Mouse (Mus musculus): ENCODE data around the gene Fam72a. TPM values are rescaled to one million over a fixed set of nuclear protein-coding genes. Genes with fewer than 3 reads are reported as not detected.

Fam72a gene
- polyA plus RNA-seq, 1 experiment from 2014 or later, result 5.7 TPM

DNA sequence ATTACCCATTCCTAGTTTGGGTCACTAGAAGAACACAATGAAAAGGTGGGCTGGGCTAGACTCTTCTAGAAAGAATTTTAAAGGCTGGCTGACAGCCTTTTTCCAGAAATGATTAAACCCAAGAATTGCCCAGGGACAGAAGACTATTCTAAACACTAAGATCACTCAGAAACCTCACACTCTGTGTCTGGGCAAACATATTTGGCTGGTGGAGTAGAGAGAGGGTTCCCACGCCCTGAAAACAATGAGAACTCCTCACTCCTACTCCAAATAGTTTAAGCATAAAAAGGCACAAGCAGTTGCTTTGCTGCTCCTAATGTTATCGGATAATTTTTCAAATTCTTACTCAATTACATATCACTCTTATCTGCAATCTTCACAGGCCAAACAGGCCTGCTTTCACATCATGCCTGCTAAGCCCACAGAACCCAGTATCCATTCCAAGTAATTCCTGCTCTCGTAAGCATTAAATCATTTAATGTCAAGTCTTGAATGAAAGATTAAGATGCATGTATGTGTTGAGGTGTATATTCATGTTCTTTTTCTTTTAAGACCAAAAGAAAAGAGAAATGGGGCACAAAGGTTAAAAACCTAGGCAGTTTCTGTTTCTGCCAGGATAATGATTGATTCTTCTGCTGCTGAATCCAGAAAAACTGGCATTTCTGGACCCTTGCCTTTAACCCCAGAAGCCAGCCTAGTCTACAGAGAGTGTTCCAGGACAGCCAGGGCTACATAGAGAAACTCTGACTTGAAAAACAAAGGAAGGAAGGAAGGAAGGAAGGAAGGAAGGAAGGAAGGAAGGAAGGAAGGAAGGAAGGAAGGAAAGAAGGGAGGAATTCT is 15.8 kb upstream of the Fam72a start:
- DNase-seq (ENCODE audit: low spot score), result no peak
- no peaks in the 10 kb centered on the region for H3K36me3 ChIP-seq
- no peak overlapping the region for H3K4me3 ChIP-seq
- peaks cover 2% of the 10 kb centered on the region; the same call in 1 of the 2 replicates for H3K4me1 ChIP-seq (replicated peaks)
- H3K9me3 ChIP-seq, result no peaks in the 10 kb centered on the region
- 88% methylated on average over 3 of the region's 3 CpGs for WGBS
- H3K27me3 ChIP-seq (ENCODE audit: insufficient read depth, poor library complexity, severe bottlenecking), result no peaks in the 10 kb centered on the region
- no peak overlapping the region for H3K27ac ChIP-seq

DNA sequence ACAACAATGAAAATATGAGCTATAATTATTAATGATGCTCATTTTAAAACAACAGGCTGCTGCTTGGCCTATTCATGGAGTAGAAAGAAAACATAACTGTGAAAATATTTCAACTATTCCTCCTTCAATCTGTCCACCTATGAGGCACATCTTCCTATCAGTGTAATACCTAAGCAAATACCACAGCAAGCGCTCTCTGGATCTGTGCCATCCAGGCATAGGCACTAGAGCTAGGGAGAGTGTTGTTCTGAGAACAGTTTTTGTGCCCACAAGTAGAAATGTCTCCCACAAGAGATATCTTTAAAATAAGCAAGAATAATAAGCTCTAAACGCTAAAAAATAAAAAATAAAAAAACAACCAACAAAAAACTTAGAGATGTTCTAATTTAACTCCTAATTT is 14.6 kb upstream of the Fam72a start:
- H3K4me1 ChIP-seq (replicated peaks), result peaks cover 2% of the 10 kb centered on the region; the same call in 1 of the 2 replicates
- no peaks in the 10 kb centered on the region for H3K9me3 ChIP-seq
- no peaks in the 10 kb centered on the region for H3K36me3 ChIP-seq
- no peak for DNase-seq (ENCODE audit: low spot score)
- no peaks in the 10 kb centered on the region for H3K27me3 ChIP-seq (ENCODE audit: insufficient read depth, poor library complexity, severe bottlenecking)
- WGBS, result 92% methylated on average over 2 of the region's 2 CpGs
- H3K4me3 ChIP-seq, result no peak overlapping the region
- no peak overlapping the region for H3K27ac ChIP-seq

DNA sequence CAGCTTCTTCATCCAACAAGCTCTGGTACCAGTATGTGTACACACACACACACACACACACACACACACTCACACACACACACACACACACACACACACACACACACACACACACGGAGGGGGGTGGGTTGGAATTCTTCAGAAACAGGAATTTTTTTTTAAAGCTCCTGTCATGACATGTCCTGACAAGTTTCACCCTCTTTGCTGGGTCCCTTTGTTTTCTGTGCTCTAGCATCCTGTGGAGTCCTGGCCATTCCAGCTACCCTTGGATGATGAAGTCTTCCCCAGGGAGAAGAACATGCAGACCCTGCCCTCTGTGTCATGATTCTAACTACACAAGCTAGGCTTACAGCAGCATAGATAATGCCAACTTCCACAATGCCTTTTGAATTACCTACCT is 13.5 kb upstream of the Fam72a start:
- no peaks in the 10 kb centered on the region for H3K9me3 ChIP-seq
- no peak overlapping the region for H3K27ac ChIP-seq
- no peak overlapping the region for H3K4me3 ChIP-seq
- no peaks in the 10 kb centered on the region for H3K36me3 ChIP-seq
- peaks cover 2% of the 10 kb centered on the region; the same call in 1 of the 2 replicates for H3K4me1 ChIP-seq (replicated peaks)
- no peak for DNase-seq (ENCODE audit: low spot score)
- WGBS, result 64% methylated on average over 1 of the region's 1 CpGs
- no peaks in the 10 kb centered on the region for H3K27me3 ChIP-seq (ENCODE audit: insufficient read depth, poor library complexity, severe bottlenecking)

DNA sequence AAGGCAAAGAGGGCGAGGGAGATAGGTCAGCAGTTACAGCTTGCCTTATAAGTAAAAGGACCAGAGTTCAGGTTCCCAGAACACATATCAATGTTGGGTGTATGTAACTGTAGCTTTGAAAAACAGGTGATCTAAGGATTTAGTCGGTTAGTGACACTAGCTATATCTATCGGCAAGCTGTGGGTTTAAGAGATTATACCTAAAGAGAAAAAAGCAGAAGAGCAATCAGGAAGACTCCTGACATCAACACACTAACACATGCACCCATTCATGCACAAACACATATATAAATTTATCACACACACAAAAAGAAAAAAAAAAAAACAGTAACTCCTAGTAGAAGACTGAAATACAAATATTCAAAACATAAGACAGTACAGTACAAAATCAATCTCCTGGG is 11.1 kb upstream of the Fam72a start:
- Histone ChIP-seq H3K4me3 (no peak overlapping the region), H3K9me3 (no peaks in the 10 kb centered on the region), H3K36me3 (no peaks in the 10 kb centered on the region), H3K27ac (no peak overlapping the region), H3K27me3 (ENCODE audit: insufficient read depth, poor library complexity, severe bottlenecking) (no peaks in the 10 kb centered on the region), H3K4me1 (replicated peaks) (peaks cover 4% of the 10 kb centered on the region; the same call in 1 of the 2 replicates)
- 91% methylated on average over 3 of the region's 3 CpGs for WGBS
- no peak for DNase-seq (ENCODE audit: low spot score)

DNA sequence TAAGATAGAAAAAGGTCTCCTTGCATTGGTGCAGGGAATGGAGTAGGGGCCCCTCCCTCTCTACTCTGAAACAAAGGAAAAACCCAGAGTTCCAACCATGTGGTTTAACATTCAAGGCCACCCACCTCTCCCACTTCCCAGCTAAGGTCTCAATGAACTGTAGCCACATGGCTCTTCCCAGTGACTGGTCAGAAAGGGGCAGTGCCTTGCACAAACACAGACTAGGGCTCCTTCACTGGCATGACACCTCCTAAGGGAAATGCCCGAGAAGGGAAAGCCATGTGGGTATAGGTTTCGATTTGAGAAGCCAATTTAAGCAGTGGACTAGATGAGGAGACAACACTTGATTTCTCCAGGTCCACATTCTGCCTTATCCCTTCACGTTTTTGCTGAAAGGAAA is 3.9 kb upstream of the Fam72a start:
- WGBS, result 50% methylated on average over 3 of the region's 3 CpGs

DNA sequence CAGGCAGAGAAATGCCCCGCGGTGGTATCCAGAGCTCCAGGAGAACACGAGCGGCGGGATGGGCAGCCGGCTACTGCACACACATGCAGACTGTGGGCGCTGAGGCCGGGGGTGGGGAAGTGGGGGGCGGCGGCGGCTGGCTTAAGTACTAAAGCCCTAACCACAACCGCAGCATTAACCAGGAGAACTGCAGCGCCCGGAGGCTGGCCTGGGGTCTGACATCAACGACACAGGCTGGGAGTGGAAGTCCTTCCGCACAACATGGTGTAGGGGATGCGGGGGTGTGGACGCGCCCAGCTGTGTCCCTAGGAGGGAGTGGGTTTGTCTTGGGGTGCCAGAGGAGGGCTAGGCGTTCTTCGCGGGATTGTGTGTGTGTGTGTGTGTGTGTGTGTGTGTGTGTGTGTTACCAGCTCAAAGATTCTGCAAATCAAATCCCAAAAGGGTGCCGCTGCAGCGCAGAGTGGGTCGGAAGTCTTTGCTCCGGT is 2.6 kb upstream of the Fam72a start:
- H3K27me3 ChIP-seq (ENCODE audit: insufficient read depth, poor library complexity, severe bottlenecking), result no peaks in the 10 kb centered on the region
- H3K36me3 ChIP-seq, result peaks cover 5% of the 10 kb centered on the region; the same call in 1 of the 2 replicates
- H3K9me3 ChIP-seq, result no peaks in the 10 kb centered on the region
- H3K4me1 ChIP-seq (replicated peaks), result peaks cover 59% of the 10 kb centered on the region
- under 1% methylated on average over 26 of the region's 26 CpGs for WGBS
- H3K4me3 ChIP-seq, result peak overlapping the region; percentile 87
- peak; percentile 58 for DNase-seq (ENCODE audit: low spot score)
- H3K27ac ChIP-seq, result peak overlapping the region; percentile 96

More for the DNA sequence above, 3.9 kb upstream of the Fam72a start:
- Histone ChIP-seq H3K9me3 (no peaks in the 10 kb centered on the region), H3K27me3 (ENCODE audit: insufficient read depth, poor library complexity, severe bottlenecking) (no peaks in the 10 kb centered on the region), H3K36me3 (peaks cover 5% of the 10 kb centered on the region; the same call in 1 of the 2 replicates), H3K4me1 (replicated peaks) (peaks cover 45% of the 10 kb centered on the region), H3K27ac (0 out of 2 replicates have a peak overlapping the region, but pooled peaks have one; percentile 29), H3K4me3 (peak overlapping the region; percentile 87)
- DNase-seq (ENCODE audit: low spot score), result no peak

DNA sequence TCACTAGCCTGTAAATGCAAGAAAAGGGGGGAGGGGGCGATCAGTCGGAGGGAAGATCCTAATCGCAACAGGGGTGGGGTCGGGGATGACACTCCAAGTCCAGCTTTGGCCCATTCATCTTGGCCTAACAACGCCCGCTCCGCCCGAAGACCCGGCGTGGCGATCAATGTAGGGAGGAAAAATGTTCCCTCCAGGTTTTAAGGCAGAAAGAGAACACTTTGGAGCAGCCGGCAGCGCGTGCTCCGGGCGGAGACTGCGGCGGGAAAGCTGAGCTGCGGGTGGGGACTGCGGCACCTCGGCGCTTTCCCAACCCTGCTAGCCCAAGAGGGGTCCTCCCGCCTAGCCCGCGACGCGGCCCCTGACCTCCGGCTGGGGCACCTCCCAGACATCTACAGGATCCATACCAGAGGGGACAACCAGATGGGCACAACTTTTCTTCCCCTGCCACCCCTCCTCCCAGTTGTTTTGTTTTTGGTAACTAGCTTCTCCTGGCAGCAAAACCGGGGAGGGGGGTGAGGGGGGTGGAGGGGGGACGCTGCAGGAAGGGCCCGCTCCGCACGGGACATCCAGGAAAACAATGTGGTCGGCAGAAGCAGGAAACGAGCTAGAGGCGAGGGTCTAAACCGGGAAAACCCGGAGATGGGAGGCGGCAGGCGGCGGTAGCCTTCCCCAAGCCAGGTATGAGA is 2.0 kb upstream of the Fam72a start:
- peak; percentile 66 for DNase-seq (ENCODE audit: low spot score)
- peaks cover 5% of the 10 kb centered on the region; the same call in 1 of the 2 replicates for H3K36me3 ChIP-seq
- H3K9me3 ChIP-seq, result no peaks in the 10 kb centered on the region
- H3K4me3 ChIP-seq, result peak overlapping the region; percentile 87
- no peaks in the 10 kb centered on the region for H3K27me3 ChIP-seq (ENCODE audit: insufficient read depth, poor library complexity, severe bottlenecking)
- under 1% methylated on average over 41 of the region's 41 CpGs for WGBS
- H3K4me1 ChIP-seq (replicated peaks), result peaks cover 65% of the 10 kb centered on the region
- H3K27ac ChIP-seq, result peak overlapping the region; percentile 96

DNA sequence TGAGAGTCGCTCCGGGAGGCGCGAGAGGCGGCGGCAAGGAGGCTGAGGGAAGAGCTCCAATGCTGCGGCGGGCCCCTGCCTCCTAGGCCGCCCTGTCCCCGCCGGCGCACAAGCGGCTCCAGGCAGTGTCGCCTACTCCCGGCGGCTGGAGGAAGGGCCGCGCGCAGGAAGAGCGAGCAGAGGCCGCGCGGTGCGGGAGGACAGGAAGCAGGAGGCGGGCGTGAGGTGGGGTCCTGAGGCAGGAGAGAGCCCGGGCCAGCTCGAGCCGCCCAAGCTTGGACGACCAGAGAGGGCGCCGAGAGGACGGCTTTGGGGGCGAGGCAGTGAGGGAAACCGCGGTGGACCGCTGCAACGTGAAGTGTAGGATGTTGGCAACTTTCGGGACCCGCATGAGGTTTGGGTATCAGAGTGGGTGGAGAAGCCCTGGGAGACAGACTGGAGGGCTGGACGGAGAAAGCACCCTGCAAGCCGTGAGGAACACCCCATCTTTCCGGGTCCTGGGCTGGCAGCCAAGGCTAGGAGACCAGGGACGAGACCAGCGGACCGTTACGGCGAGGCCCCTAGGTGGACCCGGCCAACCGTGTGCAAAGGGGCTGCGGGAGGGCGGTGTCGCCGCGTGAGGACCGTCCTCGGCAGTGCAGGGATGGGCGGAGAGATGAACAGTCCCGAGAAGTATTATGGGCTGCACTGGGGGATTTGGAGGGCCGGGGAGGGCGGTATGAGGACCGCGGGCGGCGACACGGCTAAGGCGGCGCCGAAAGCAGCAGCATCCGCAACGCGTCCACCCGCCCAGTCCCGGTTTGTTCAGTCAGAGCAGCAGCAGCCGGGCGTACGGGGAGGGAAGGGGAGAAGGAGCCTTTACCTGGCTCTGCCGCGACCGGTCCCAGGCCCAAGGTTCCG is 1.1 kb upstream of the Fam72a start:
- no peaks in the 10 kb centered on the region for H3K9me3 ChIP-seq
- H3K4me1 ChIP-seq (replicated peaks), result peaks cover 70% of the 10 kb centered on the region
- H3K4me3 ChIP-seq, result peak overlapping the region; percentile 87
- WGBS, result under 1% methylated on average over 81 of the region's 81 CpGs
- peak; percentile 79 for DNase-seq (ENCODE audit: low spot score)
- H3K27me3 ChIP-seq (ENCODE audit: insufficient read depth, poor library complexity, severe bottlenecking), result no peaks in the 10 kb centered on the region
- peak overlapping the region; percentile 96 for H3K27ac ChIP-seq
- H3K36me3 ChIP-seq, result peaks cover 5% of the 10 kb centered on the region; the same call in 1 of the 2 replicates

DNA sequence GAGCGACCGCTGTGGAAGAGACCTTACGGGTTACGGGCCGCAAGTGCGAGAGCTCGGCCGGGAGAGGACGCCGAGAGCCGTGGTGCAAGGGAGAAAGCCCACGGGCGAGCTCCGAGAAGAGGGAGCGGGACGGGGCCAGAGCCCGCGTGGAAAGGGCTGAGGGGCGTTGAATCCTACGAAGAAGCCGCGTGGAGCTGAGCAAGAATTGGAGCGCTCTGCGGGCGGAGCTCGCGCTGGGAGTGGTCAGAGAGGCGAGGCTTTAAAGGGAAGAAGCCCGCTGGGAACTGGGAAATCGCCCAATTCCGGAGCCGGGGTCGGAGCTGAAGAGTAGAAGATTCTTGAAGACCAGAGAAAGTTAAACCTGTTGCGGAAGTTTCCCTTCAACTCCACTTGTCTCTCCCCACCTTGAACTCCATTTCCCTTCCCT is 391 bp downstream of the Fam72a start:
- Histone ChIP-seq H3K9me3 (no peaks in the 10 kb centered on the region), H3K4me1 (replicated peaks) (peaks cover 62% of the 10 kb centered on the region), H3K27ac (peak overlapping the region; percentile 96), H3K27me3 (ENCODE audit: insufficient read depth, poor library complexity, severe bottlenecking) (no peaks in the 10 kb centered on the region), H3K36me3 (peaks cover 5% of the 10 kb centered on the region; the same call in 1 of the 2 replicates), H3K4me3 (peak overlapping the region; percentile 87)
- no peak for DNase-seq (ENCODE audit: low spot score)
- under 1% methylated on average over 34 of the region's 34 CpGs for WGBS

DNA sequence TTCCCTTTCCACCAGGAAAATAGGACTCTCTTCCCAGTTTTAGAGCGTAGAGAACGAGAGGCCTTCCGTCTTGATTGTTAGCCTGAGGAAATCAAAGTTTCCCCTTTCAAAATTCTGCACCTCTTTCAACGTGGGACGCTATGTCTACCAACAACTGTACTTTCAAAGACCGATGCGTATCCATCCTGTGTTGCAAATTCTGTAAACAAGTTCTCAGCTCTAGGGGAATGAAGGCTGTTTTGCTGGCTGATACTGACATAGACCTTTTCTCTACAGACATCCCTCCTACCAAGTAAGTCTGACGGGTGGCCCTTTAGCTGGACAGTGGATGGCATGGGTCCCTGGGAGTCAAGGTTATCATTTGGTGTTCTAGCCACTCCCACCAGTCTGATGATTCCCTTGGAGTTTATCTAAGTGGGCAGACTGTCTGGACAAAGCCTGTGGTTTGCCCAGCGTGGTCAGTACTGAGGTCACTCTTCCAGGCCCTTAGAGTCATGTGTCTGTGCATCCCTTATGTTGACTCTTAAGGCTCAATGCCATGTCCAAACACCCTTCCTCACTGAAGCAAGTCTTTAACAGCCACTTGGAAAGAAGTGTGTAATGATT is 961 bp downstream of the Fam72a start:
- peak overlapping the region; percentile 87 for H3K4me3 ChIP-seq
- peak overlapping the region; percentile 96 for H3K27ac ChIP-seq
- H3K36me3 ChIP-seq, result peaks cover 5% of the 10 kb centered on the region
- peaks cover 56% of the 10 kb centered on the region for H3K4me1 ChIP-seq (replicated peaks)
- peak; percentile 13 for DNase-seq (ENCODE audit: low spot score)
- no peaks in the 10 kb centered on the region for H3K27me3 ChIP-seq (ENCODE audit: insufficient read depth, poor library complexity, severe bottlenecking)
- WGBS, result 2% methylated on average over 9 of the region's 9 CpGs
- no peaks in the 10 kb centered on the region for H3K9me3 ChIP-seq

DNA sequence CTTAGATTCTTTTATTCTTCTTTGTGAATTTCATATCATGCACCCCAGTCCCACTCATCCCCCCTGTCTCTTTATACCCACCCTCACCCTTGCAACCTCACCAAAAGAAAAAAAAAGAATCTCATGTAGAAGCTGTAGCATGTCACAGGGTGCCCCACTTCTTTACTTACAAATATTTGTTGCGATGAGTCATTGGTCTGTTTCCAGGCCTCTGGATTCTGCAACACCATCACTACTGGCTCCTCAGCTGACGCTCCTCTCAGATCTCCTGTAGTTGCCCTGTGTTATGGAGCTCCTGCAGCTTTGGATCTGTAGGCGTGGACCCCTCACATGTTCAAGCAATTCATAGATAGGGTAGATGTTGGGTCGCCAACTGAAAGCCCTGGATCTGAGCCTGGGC is 12.1 kb downstream of the Fam72a start:
- Histone ChIP-seq H3K9me3 (no peaks in the 10 kb centered on the region), H3K4me3 (no peak overlapping the region), H3K36me3 (peaks cover 40% of the 10 kb centered on the region), H3K27ac (no peak overlapping the region), H3K27me3 (ENCODE audit: insufficient read depth, poor library complexity, severe bottlenecking) (no peaks in the 10 kb centered on the region), H3K4me1 (replicated peaks) (peaks cover 15% of the 10 kb centered on the region; the same call in 1 of the 2 replicates)
- no peak for DNase-seq (ENCODE audit: low spot score)
- WGBS, result 91% methylated on average over 4 of the region's 4 CpGs

DNA sequence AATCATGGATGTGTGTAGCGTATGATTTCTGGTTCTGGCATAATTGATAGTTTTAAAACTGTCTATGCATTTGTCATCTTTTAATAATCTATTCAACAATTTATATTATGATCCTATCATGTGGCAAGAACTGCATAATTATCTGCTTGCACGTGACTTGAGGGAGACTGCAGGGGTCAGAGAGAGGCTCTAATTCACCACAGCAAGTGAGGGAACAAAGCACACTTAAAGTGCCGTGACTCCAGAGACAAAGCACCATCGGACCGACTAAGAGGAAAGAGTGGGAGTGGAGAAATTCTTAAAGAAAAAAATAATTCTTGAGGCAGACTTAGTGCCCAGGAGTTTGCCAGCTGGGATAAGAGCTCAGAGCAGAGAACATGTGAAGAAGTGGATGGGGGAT is 13.1 kb downstream of the Fam72a start:
- no peaks in the 10 kb centered on the region for H3K27me3 ChIP-seq (ENCODE audit: insufficient read depth, poor library complexity, severe bottlenecking)
- H3K9me3 ChIP-seq, result no peaks in the 10 kb centered on the region
- 40% methylated on average over 5 of the region's 5 CpGs for WGBS
- H3K27ac ChIP-seq, result no peak overlapping the region; the same call in 1 of the 2 replicates
- H3K4me3 ChIP-seq, result no peak overlapping the region
- peak; percentile 23 for DNase-seq (ENCODE audit: low spot score)
- peaks cover 33% of the 10 kb centered on the region for H3K36me3 ChIP-seq
- peaks cover 15% of the 10 kb centered on the region; the same call in 1 of the 2 replicates for H3K4me1 ChIP-seq (replicated peaks)
